Mouse (Mus musculus): ENCODE data around the gene Cnn2. TPM values are rescaled to one million over a fixed set of nuclear protein-coding genes. Genes with fewer than 3 reads are reported as not detected.

Gene Cnn2
- polyA plus RNA-seq, 1 experiment, result 387 TPM

- peak; percentile 63 for DNase-seq
- 52% methylated on average over 28 of the region's 28 CpGs for WGBS
- Histone ChIP-seq H3K4me1 (ENCODE audit: control insufficient read depth, insufficient read depth, low read length) (peaks cover 17% of the 10 kb centered on the region), H3K4me3 (replicated peaks; ENCODE audit: extremely low read depth, low read depth, low read length) (no peak overlapping the region)
- TF ChIP-seq POLR2A (IDR thresholded peaks at IDR 0.05; ENCODE audit: borderline replicate concordance, extremely low read depth, low read depth, low read length) (no peak), CTCF (IDR thresholded peaks at IDR 0.05; ENCODE audit: insufficient read depth, low read length) (0 out of 2 replicates have a peak, but pooled peaks have one; percentile 10)
Observed at GRCm38 (mm10) chr10:80014484-80015290, 26.3 kb downstream of the Cnn2 start.

DNA sequence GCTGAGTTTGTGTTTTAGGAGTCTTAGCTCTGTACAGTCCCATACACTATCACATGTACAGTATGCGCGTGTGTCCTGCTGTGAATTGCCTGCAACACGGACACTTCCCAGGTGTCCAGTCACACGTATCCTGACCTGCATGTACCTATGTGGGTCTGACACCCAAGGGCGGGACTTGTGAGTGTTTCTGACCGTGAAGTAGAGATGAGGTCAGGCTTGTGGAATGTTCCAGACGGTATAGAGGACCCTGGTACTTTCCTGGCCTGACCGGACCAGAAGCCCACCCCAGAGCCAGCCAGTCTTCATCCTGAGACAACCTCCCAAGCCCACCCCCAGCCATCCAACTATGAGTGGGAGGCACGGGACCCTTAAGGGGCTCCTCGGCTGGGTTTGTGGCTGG lies 27.2 kb downstream of the Cnn2 start:
- TF ChIP-seq CTCF (IDR thresholded peaks at IDR 0.05; ENCODE audit: insufficient read depth, low read length), result no peak
- TF ChIP-seq POLR2A (IDR thresholded peaks at IDR 0.05; ENCODE audit: borderline replicate concordance, extremely low read depth, low read depth, low read length), result peak; percentile 54; the same call in 1 of the 2 replicates
- 65% methylated on average over 10 of the region's 10 CpGs for WGBS
- Histone ChIP-seq H3K4me1 (ENCODE audit: control insufficient read depth, insufficient read depth, low read length) (peaks cover 17% of the 10 kb centered on the region), H3K4me3 (replicated peaks; ENCODE audit: extremely low read depth, low read depth, low read length) (peak overlapping the region; percentile 47)
- DNase-seq, result peak; percentile 73

- peak within 1 kb of the TSS; percentile 60 for H3K4me3 ChIP-seq (replicated peaks; ENCODE audit: extremely low read depth, low read depth, low read length)
- TF ChIP-seq CTCF (IDR thresholded peaks at IDR 0.05; ENCODE audit: insufficient read depth, low read length), result no peak
- TF ChIP-seq POLR2A (IDR thresholded peaks at IDR 0.05; ENCODE audit: borderline replicate concordance, extremely low read depth, low read depth, low read length), result peak; percentile 42; the same call in 1 of the 2 replicates
- WGBS, result 63% methylated on average over 11 of the region's 11 CpGs
- peaks cover 17% of the 10 kb centered on the region for H3K4me1 ChIP-seq (ENCODE audit: control insufficient read depth, insufficient read depth, low read length)
- DNase-seq, result peak; percentile 56
Observed at GRCm38 (mm10) chr10:80016511-80016910, 28.1 kb downstream of the Cnn2 start, which contains the start of gene Arhgap45. TSS of gene Arhgap45 (plus strand) at chr10:80016653.

- H3K4me1 ChIP-seq (ENCODE audit: control insufficient read depth, insufficient read depth, low read length), result peaks cover 17% of the 10 kb centered on the region
- DNase-seq, result no peak
- TF ChIP-seq POLR2A (IDR thresholded peaks at IDR 0.05; ENCODE audit: borderline replicate concordance, extremely low read depth, low read depth, low read length) (no peak), CTCF (IDR thresholded peaks at IDR 0.05; ENCODE audit: insufficient read depth, low read length) (no peak)
- WGBS, result 77% methylated on average over 10 of the region's 10 CpGs
- H3K4me3 ChIP-seq (replicated peaks; ENCODE audit: extremely low read depth, low read depth, low read length), result peak overlapping the region; percentile 60
Observed at GRCm38 (mm10) chr10:80016931-80017330, 28.5 kb downstream of the Cnn2 start.

- TF ChIP-seq CTCF (IDR thresholded peaks at IDR 0.05; ENCODE audit: insufficient read depth, low read length) (no peak), POLR2A (IDR thresholded peaks at IDR 0.05; ENCODE audit: borderline replicate concordance, extremely low read depth, low read depth, low read length) (no peak)
- 28% methylated on average over 3 of the region's 3 CpGs for WGBS
- Histone ChIP-seq H3K4me1 (ENCODE audit: control insufficient read depth, insufficient read depth, low read length) (peaks cover 17% of the 10 kb centered on the region), H3K4me3 (replicated peaks; ENCODE audit: extremely low read depth, low read depth, low read length) (peak overlapping the region; percentile 60)
- peak; percentile 40 for DNase-seq
Observed at GRCm38 (mm10) chr10:80017361-80017760, 29.0 kb downstream of the Cnn2 start.

DNA sequence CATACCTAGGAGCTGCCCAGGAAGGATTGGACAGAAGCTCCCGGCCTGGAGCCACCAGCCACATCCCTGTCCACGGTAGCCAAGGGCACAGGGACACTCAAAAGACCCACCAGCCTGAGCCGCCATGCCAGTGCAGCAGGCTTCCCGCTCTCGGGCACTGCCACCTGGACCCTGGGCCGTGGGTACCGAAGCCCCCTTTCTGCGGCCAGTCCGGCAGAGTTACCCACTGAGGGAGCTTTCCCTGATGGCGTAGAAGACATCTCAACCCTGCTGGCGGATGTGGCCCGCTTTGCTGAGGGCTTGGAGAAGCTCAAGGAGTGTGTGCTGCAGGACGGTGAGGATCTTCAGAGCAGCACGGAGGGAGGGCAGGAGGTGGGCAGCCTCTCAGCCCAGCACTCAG lies 29.4 kb downstream of the Cnn2 start:
- H3K4me3 ChIP-seq (replicated peaks; ENCODE audit: extremely low read depth, low read depth, low read length), result peak overlapping the region; percentile 19
- H3K4me1 ChIP-seq (ENCODE audit: control insufficient read depth, insufficient read depth, low read length), result peaks cover 17% of the 10 kb centered on the region
- DNase-seq, result peak; percentile 31
- TF ChIP-seq CTCF (IDR thresholded peaks at IDR 0.05; ENCODE audit: insufficient read depth, low read length) (no peak), POLR2A (IDR thresholded peaks at IDR 0.05; ENCODE audit: borderline replicate concordance, extremely low read depth, low read depth, low read length) (no peak)
- WGBS, result 73% methylated on average over 14 of the region's 14 CpGs

DNA sequence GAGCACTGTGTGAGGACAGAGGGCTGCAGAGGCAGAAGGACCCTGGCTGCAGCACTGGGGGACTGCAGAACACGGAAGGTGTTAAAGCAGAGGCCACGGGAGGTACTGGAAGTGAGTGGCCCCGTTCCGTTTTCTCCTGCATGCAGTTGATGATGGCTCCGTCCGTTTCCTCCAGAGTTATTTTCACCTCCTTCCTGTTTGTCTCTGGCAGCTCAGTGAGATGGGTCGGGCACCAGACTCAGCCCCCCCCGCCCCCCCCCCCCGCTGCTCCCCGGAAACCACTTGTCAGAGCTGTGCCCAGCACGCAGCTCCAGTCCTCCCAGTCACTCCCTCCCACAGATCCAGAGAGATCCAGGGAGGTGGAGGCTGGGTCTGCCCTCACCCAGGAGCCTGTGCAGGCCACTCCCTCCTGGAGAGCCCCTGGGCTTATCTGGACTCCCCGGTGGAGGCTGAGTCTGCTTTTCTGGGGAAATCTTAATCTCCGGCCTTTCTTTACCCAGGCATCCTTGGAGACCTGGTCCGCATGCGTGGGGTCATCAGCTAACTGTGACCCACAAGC lies 30.4 kb downstream of the Cnn2 start:
- peak overlapping the region; percentile 38 for H3K4me3 ChIP-seq (replicated peaks; ENCODE audit: extremely low read depth, low read depth, low read length)
- DNase-seq, result peak; percentile 51
- 4% methylated on average over 14 of the region's 15 CpGs for WGBS
- TF ChIP-seq POLR2A (IDR thresholded peaks at IDR 0.05; ENCODE audit: borderline replicate concordance, extremely low read depth, low read depth, low read length), result peak; percentile 41; the same call in 1 of the 2 replicates
- no peak for TF ChIP-seq CTCF (IDR thresholded peaks at IDR 0.05; ENCODE audit: insufficient read depth, low read length)
- peaks cover 17% of the 10 kb centered on the region for H3K4me1 ChIP-seq (ENCODE audit: control insufficient read depth, insufficient read depth, low read length)

DNA sequence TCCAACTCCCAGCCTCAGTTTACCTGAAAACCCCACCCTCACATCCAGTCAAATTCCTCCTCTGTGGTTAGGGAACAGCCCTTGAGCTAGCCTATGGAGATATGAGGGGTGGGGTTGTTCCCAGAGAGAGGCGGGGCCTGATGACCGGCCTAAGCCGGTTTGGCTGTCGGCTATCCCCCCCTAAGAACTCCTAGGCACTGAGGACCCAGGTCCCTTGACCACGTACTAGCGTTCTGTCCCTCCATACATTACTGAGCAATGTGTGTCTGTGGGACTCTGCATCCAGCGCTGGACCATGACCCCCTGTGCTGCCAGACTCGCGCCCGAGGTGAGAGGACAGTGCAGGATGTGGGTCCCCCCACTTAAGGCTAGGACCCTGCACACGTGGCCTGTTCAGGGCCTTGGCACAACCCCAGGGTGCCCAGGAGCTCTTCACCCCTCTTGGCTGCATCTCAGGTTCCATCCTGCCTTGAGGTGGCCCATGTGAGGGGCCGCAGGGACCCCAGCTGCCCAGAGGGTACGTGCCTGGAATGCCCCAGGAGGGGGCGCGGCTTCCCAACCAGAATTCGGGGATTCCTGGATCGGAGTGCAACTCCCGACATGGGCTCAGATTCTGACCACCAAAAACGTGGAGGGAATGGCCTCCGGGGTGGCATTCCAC lies 31.2 kb downstream of the Cnn2 start:
- DNase-seq, result peak; percentile 28
- TF ChIP-seq POLR2A (IDR thresholded peaks at IDR 0.05; ENCODE audit: borderline replicate concordance, extremely low read depth, low read depth, low read length) (no peak), CTCF (IDR thresholded peaks at IDR 0.05; ENCODE audit: insufficient read depth, low read length) (no peak)
- Histone ChIP-seq H3K4me1 (ENCODE audit: control insufficient read depth, insufficient read depth, low read length) (peaks cover 21% of the 10 kb centered on the region), H3K4me3 (replicated peaks; ENCODE audit: extremely low read depth, low read depth, low read length) (no peak overlapping the region)
- WGBS, result 51% methylated on average over 20 of the region's 20 CpGs

- Histone ChIP-seq H3K4me1 (ENCODE audit: control insufficient read depth, insufficient read depth, low read length) (peaks cover 22% of the 10 kb centered on the region), H3K4me3 (replicated peaks; ENCODE audit: extremely low read depth, low read depth, low read length) (no peak overlapping the region)
- DNase-seq, result no peak
- WGBS, result 62% methylated on average over 11 of the region's 11 CpGs
- TF ChIP-seq POLR2A (IDR thresholded peaks at IDR 0.05; ENCODE audit: borderline replicate concordance, extremely low read depth, low read depth, low read length) (no peak), CTCF (IDR thresholded peaks at IDR 0.05; ENCODE audit: insufficient read depth, low read length) (no peak)
Observed at GRCm38 (mm10) chr10:80020191-80020590, 31.8 kb downstream of the Cnn2 start.
